Mouse (Mus musculus) lung, embryonic 15.5 days (tissue): ENCODE measurements around the gene Cpox. TPM values are rescaled to one million over a fixed set of nuclear protein-coding genes. Genes with fewer than 3 reads are reported as not detected.

Source experiments
- ATAC-seq: fragments of 200-750 bp; cut with Nextera tagmentation; 2 replicates; pipeline ENCODE4 v1.8.0; 2017; ENCODE audit warnings: moderate number of reproducible peaks, borderline replicate concordance; ENCODE audit not compliant: low FRiP score, low TSS enrichment; ENCODE audit errors: extremely low read depth
- H3K27ac ChIP-seq: fragments of 300-500 bp; sonication (generic); 2 replicates; pipeline ENCODE4 v1.5.1; 2015; ENCODE audit warnings: moderate library complexity, mild to moderate bottlenecking, inconsistent platforms
- H3K27me3 ChIP-seq: fragments of 300-500 bp; sonication (generic); 2 replicates; pipeline ENCODE4 v1.6.1; 2015; ENCODE audit warnings: inconsistent platforms
- H3K36me3 ChIP-seq: fragments of 300-500 bp; sonication (generic); 2 replicates; pipeline ENCODE4 v1.6.1; 2015; ENCODE audit warnings: inconsistent platforms
- H3K4me1 ChIP-seq: fragments of 300-500 bp; sonication (generic); 2 replicates; pipeline ENCODE4 v1.6.1; 2015; ENCODE audit warnings: inconsistent platforms
- H3K4me2 ChIP-seq: fragments of 300-500 bp; sonication (generic); 2 replicates; pipeline ENCODE4 v1.6.1; 2015; ENCODE audit warnings: inconsistent platforms, mild to moderate bottlenecking, moderate library complexity
- H3K4me3 ChIP-seq: fragments of 300-500 bp; sonication (generic); 2 replicates; pipeline ENCODE4 v1.5.1; 2015; ENCODE audit warnings: mild to moderate bottlenecking, inconsistent platforms
- H3K9ac ChIP-seq: fragments of 300-500 bp; sonication (generic); 2 replicates; pipeline ENCODE4 v1.6.1; 2015; ENCODE audit warnings: inconsistent platforms
- H3K9me3 ChIP-seq: fragments of 300-500 bp; sonication (generic); 2 replicates; pipeline ENCODE4 v1.6.1; 2016; ENCODE audit warnings: inconsistent platforms
- WGBS: fragments of 180-500 bp; shearing (Covaris S2); methylation state at CpG from one replicate; pipeline ENCODE4 v1.1.7; 2015; 5-methylcytosine and 5-hydroxymethylcytosine counted together
- polyA plus RNA-seq: library from polyadenylated mRNA; unstranded; fragments of >200 nt; fragmentation: Nextera tagmentation; extraction: Ambion mirVana; gene quantifications from 2 replicates; pipeline ENCODE4 v1.2.1, GENCODE M21; 2015

Gene Cpox
- polyA plus RNA-seq, 1 experiment from 2014 or later: 24.9 TPM

GRCm38 (mm10) chr16:58703382-58704124, 33.5 kb downstream of the Cpox start:
- no peak for ATAC-seq
- no peak overlapping the region for H3K9ac ChIP-seq
- no peak overlapping the region for H3K4me3 ChIP-seq
- WGBS: 12% methylated on average over 10 of the region's 10 CpGs
- H3K27ac ChIP-seq: no peak overlapping the region
- peaks cover 8% of the 10 kb centered on the region; the same call in 1 of the 2 replicates for H3K4me1 ChIP-seq
- no peaks in the 10 kb centered on the region for H3K36me3 ChIP-seq
- H3K27me3 ChIP-seq: no peaks in the 10 kb centered on the region
- no peaks in the 10 kb centered on the region for H3K9me3 ChIP-seq
- H3K4me2 ChIP-seq: no peak overlapping the region; the same call in 1 of the 2 replicates

GRCm38 (mm10) chr16:58704999-58705398, 34.9 kb downstream of the Cpox start:
- no peak overlapping the region for H3K27ac ChIP-seq
- peaks cover 8% of the 10 kb centered on the region; the same call in 1 of the 2 replicates for H3K4me1 ChIP-seq
- H3K9ac ChIP-seq: no peak overlapping the region
- no peak overlapping the region for H3K4me3 ChIP-seq
- no peaks in the 10 kb centered on the region for H3K36me3 ChIP-seq
- no peaks in the 10 kb centered on the region for H3K9me3 ChIP-seq
- no peaks in the 10 kb centered on the region for H3K27me3 ChIP-seq
- no peak for ATAC-seq
- no peak overlapping the region for H3K4me2 ChIP-seq

- Histone ChIP-seq H3K36me3 (no peaks in the 10 kb centered on the region), H3K4me2 (no peak overlapping the region), H3K27ac (no peak overlapping the region), H3K27me3 (no peaks in the 10 kb centered on the region), H3K4me1 (peaks cover 8% of the 10 kb centered on the region; the same call in 1 of the 2 replicates), H3K4me3 (no peak overlapping the region), H3K9me3 (no peaks in the 10 kb centered on the region), H3K9ac (no peak overlapping the region)
- ATAC-seq: no peak
- WGBS: 88% methylated on average over 4 of the region's 4 CpGs
Observed at GRCm38 (mm10) chr16:58707276-58707905, 37.3 kb downstream of the Cpox start.

- H3K36me3 ChIP-seq: no peaks in the 10 kb centered on the region
- no peaks in the 10 kb centered on the region for H3K27me3 ChIP-seq
- no peak for ATAC-seq
- no peaks in the 10 kb centered on the region for H3K9me3 ChIP-seq
- H3K4me2 ChIP-seq: no peak overlapping the region
- H3K9ac ChIP-seq: no peak overlapping the region
- no peak overlapping the region for H3K4me3 ChIP-seq
- H3K27ac ChIP-seq: no peak overlapping the region
- H3K4me1 ChIP-seq: peaks cover 1% of the 10 kb centered on the region; the same call in 1 of the 2 replicates
- WGBS: 71% methylated on average over 3 of the region's 3 CpGs
Observed at GRCm38 (mm10) chr16:58708601-58709475, 38.7 kb downstream of the Cpox start.

- H3K9ac ChIP-seq: no peak overlapping the region
Observed at GRCm38 (mm10) chr16:58709536-58709935, 39.4 kb downstream of the Cpox start.

GRCm38 (mm10) chr16:58712221-58712620, 42.1 kb downstream of the Cpox start:
- H3K9ac ChIP-seq: no peak overlapping the region
- H3K4me1 ChIP-seq: no peaks in the 10 kb centered on the region
- no peaks in the 10 kb centered on the region for H3K36me3 ChIP-seq
- no peak overlapping the region for H3K4me2 ChIP-seq
- ATAC-seq: no peak
- H3K27ac ChIP-seq: no peak overlapping the region
- H3K4me3 ChIP-seq: no peak overlapping the region
- H3K9me3 ChIP-seq: no peaks in the 10 kb centered on the region
- H3K27me3 ChIP-seq: no peaks in the 10 kb centered on the region
- WGBS: 64% methylated on average over 8 of the region's 8 CpGs

More at GRCm38 (mm10) chr16:58709536-58709935, 39.4 kb downstream of the Cpox start:
- Histone ChIP-seq H3K27me3 (no peaks in the 10 kb centered on the region), H3K36me3 (no peaks in the 10 kb centered on the region), H3K9me3 (no peaks in the 10 kb centered on the region), H3K4me1 (no peaks in the 10 kb centered on the region), H3K4me3 (no peak overlapping the region), H3K4me2 (no peak overlapping the region), H3K27ac (no peak overlapping the region)
- WGBS: 63% methylated on average over 4 of the region's 4 CpGs
- no peak for ATAC-seq

GRCm38 (mm10) chr16:58713128-58713527, 43.0 kb downstream of the Cpox start:
- H3K27ac ChIP-seq: no peak overlapping the region
- no peak overlapping the region for H3K4me2 ChIP-seq
- H3K4me3 ChIP-seq: no peak overlapping the region
- ATAC-seq: no peak
- H3K9me3 ChIP-seq: no peaks in the 10 kb centered on the region
- no peaks in the 10 kb centered on the region for H3K4me1 ChIP-seq
- no peaks in the 10 kb centered on the region for H3K27me3 ChIP-seq
- 88% methylated on average over 1 of the region's 1 CpGs for WGBS
- H3K36me3 ChIP-seq: no peaks in the 10 kb centered on the region
- H3K9ac ChIP-seq: no peak overlapping the region

- Histone ChIP-seq H3K27me3 (no peaks in the 10 kb centered on the region), H3K4me2 (no peak overlapping the region), H3K27ac (no peak overlapping the region), H3K9ac (no peak overlapping the region), H3K4me1 (no peaks in the 10 kb centered on the region), H3K36me3 (no peaks in the 10 kb centered on the region), H3K4me3 (no peak overlapping the region), H3K9me3 (no peaks in the 10 kb centered on the region)
- no peak for ATAC-seq
- 63% methylated on average over 4 of the region's 4 CpGs for WGBS
Observed at GRCm38 (mm10) chr16:58715018-58715417, 44.9 kb downstream of the Cpox start.

- Histone ChIP-seq H3K4me3 (no peak within 1 kb of the TSS), H3K4me2 (no peak within 1 kb of the TSS), H3K27ac (no peak within 1 kb of the TSS), H3K36me3 (no peaks in the 10 kb centered on the region), H3K9ac (no peak within 1 kb of the TSS), H3K27me3 (no peaks in the 10 kb centered on the region), H3K9me3 (no peaks in the 10 kb centered on the region), H3K4me1 (no peaks in the 10 kb centered on the region)
- ATAC-seq: no peak
- 87% methylated on average over 7 of the region's 7 CpGs for WGBS
Observed at GRCm38 (mm10) chr16:58718666-58719120, 48.6 kb downstream of the Cpox start, which contains the start of gene Gpr15. Gene Gpr15 (minus strand): TSS chr16:58719070.

GRCm38 (mm10) chr16:58722292-58722691, 52.2 kb downstream of the Cpox start:
- 71% methylated on average over 2 of the region's 2 CpGs for WGBS
- no peaks in the 10 kb centered on the region for H3K36me3 ChIP-seq

GRCm38 (mm10) chr16:58726680-58727476, 56.8 kb downstream of the Cpox start:
- 0 out of 2 replicates have a peak, but pooled peaks cover 9% of the 10 kb centered on the region for H3K4me1 ChIP-seq
- no peak for ATAC-seq
- no peaks in the 10 kb centered on the region for H3K27me3 ChIP-seq
- H3K4me2 ChIP-seq: peak overlapping the region; percentile 61
- 75% methylated on average over 11 of the region's 11 CpGs for WGBS
- H3K27ac ChIP-seq: no peak overlapping the region
- H3K36me3 ChIP-seq: peaks cover 15% of the 10 kb centered on the region
- H3K4me3 ChIP-seq: peak overlapping the region; percentile 69
- H3K9ac ChIP-seq: no peak overlapping the region
- no peaks in the 10 kb centered on the region for H3K9me3 ChIP-seq

More at GRCm38 (mm10) chr16:58722292-58722691, 52.2 kb downstream of the Cpox start:
- Histone ChIP-seq H3K4me3 (no peak overlapping the region), H3K9me3 (no peaks in the 10 kb centered on the region), H3K4me2 (no peak overlapping the region), H3K4me1 (no peaks in the 10 kb centered on the region), H3K9ac (no peak overlapping the region), H3K27ac (no peak overlapping the region), H3K27me3 (no peaks in the 10 kb centered on the region)
- no peak for ATAC-seq
